Mouse (Mus musculus) embryonic stem cell, embryonic (primary cell): Measurements from ENCODE around the gene Steap3.

Experiments
- CTCF ChIA-PET, 4 experiments: fragments of 300-600 bp in 2 of 4; fragments of 350-600 bp in 2 of 4; sonication (Branson Sonifier 250); formaldehyde crosslinking; loops; one replicate each; lab custom pipeline; 2022; ENCODE audit warnings: inconsistent platforms in 2 of 4; lab: Charles Lee
- POLR2A ChIA-PET, 4 experiments: fragments of 300-600 bp in 2 of 4; fragments of 350-600 bp in 2 of 4; sonication (Branson Sonifier 250); formaldehyde crosslinking; loops; one replicate each; lab custom pipeline; 2022; ENCODE audit warnings: antibody characterized with exemption in 4 of 4, inconsistent platforms in 1 of 4; lab: Charles Lee

Steap3 gene

DNA sequence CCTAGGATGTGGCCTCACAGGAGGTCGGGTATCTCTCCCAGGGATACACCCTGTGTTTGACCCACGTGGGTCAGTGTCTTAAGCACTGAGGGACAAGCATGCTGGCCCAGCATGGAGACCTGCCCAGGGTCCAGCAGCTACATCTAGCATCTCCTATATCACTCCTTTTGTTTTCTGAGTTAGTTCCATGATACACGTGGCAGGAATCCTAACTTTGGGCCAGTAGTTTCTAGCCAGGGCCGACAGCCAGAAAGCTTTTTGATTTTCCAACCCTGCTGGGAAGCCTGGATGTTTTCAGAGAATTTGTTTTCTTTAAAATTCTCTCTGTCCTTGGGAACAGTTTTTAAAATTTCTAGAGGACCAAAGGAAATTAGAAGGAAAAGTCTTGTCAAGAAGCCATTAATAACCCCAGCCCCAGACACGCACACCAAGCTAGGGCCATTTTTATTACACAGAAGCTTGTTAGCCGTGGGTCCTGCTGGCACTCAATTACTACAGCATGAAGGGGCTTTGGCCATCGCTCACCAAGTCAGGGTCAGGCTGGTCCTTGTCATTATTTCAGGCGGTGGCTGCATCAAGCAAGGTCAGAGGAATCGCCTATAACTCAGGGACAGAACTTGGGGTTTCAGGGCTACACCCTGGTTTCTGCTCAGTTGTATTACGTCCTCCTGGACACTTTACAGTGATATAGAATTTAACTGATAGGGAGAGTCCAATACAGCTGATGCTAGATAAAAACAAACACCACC, 42.6 kb downstream of the Steap3 start:
- ChIA-PET CTCF (interaction anchor here in 2 of 4 experiments (0.6 to 1.9 kb wide), 6 partner anchors 32 to 376 kb away, joined by 3 to 12 read pairs (median 4); no protein-coding TSS in a partner anchor), POLR2A (interaction anchor here in 3 of 4 experiments (0.6 to 1.1 kb wide), 4 partner anchors 13 to 1619 kb away, joined by 3 read pairs; no protein-coding TSS in a partner anchor)

DNA sequence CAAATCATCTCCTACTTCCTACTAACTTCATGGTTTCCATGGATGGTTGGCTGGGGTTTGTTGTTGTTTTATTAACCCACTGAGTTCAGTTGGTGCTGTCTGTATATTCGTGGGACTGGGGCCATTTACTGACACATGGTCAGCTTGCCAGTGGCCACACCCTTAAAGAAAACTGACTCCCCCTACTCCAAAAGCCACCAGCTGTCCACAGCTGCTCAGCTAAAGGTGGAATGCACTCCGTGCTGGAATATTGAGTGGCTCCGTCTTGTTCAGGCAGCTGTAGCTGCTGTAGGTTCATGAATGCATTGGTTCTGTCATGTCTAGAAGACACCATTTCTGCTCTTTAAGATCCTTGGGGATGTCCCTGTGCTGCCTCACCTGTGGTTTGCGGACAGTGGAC, 48.9 kb downstream of the Steap3 start:
- CTCF ChIA-PET: no interaction called here
- POLR2A ChIA-PET: no interaction called here

GRCm38 (mm10) chr1:120221285-120221684, 51.2 kb downstream of the Steap3 start:
- CTCF ChIA-PET: interaction anchor here in 1 of 4 experiments (0.6 kb wide), 1 partner anchor 720 kb away, joined by 7 read pairs; no protein-coding TSS in a partner anchor

GRCm38 (mm10) chr1:120220841-120221240, 51.7 kb downstream of the Steap3 start:
- ChIA-PET CTCF (interaction anchor here in 1 of 4 experiments (0.6 kb wide), 1 partner anchor 721 kb away, joined by 7 read pairs; no protein-coding TSS in a partner anchor), POLR2A (no interaction called here)

More at GRCm38 (mm10) chr1:120221285-120221684, 51.2 kb downstream of the Steap3 start:
- POLR2A ChIA-PET: no interaction called here

- POLR2A ChIA-PET: no interaction called here
- CTCF ChIA-PET: interaction anchor here in 2 of 4 experiments (0.8 to 1.1 kb wide), 3 partner anchors 12 to 340 kb away, joined by 3 to 6 read pairs (median 3); no protein-coding TSS in a partner anchor
These were observed 63.8 kb downstream of the Steap3 start for GRCm38 (mm10) chr1:120208502-120209230.

- ChIA-PET CTCF (interaction anchor here in 2 of 4 experiments (0.6 to 1.2 kb wide), 3 partner anchors 10 to 395 kb away, joined by 5 to 6 read pairs (median 6); partner anchors contain the start of gene En1 (in 1 of the 2)), POLR2A (no interaction called here)
These were observed 64.9 kb downstream of the Steap3 start for GRCm38 (mm10) chr1:120207568-120207967.

- ChIA-PET POLR2A (no interaction called here), CTCF (interaction anchor here (0.6 to 2.3 kb wide), 6 partner anchors 8 to 427 kb away, joined by 3 to 16 read pairs (median 4); no protein-coding TSS in a partner anchor)
These were observed 67.7 kb downstream of the Steap3 start for GRCm38 (mm10) chr1:120204834-120205233.

DNA sequence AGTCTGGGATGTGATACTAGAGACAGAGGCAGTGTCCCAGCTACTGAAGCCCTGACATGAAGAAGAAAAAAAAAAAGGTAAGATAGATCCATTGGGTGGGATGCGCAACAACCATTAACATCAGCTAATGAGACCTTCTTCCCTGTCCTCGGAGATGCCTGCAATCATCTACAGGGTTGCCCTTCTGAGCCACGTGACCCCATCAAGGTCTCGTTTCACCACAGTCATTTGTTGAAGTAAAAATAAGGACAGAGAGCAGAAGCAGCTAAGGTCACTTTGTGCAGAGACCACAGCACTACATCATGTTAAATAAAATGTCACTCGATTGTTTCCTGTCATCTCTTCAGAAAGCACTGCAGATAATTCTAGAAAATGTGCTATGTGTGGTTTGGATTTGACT, 68.7 kb downstream of the Steap3 start:
- ChIA-PET POLR2A (interaction anchor here in 1 of 4 experiments (0.5 kb wide), 1 partner anchor 869 kb away, joined by 4 read pairs; no protein-coding TSS in a partner anchor), CTCF (no interaction called here)

DNA sequence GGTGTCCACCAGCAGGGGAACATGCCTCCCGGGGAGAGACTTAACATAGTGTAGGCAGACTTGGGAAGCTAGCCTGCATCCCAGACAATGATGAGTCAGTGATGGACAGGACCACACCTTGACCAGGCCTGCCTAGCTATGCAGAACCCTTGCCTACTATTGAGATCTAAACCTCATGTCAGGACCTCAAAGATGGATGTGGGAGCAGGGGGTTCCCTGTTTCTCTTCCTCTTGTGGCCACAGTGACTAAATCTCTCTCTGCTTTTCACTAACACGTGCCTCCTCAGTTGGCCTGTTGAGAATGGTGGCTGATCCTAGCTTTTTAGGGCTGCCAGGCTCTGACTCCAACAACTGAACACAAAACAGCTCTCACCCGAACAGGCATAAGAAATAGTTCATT, 70.0 kb downstream of the Steap3 start:
- POLR2A ChIA-PET: no interaction called here
- CTCF ChIA-PET: no interaction called here

- CTCF ChIA-PET: interaction anchor here in 3 of 4 experiments (0.6 to 1.2 kb wide), 4 partner anchors 95 to 350 kb away, joined by 3 to 8 read pairs (median 3); no protein-coding TSS in a partner anchor
- POLR2A ChIA-PET: no interaction called here
These were observed 73.6 kb downstream of the Steap3 start for GRCm38 (mm10) chr1:120198942-120199341.

DNA sequence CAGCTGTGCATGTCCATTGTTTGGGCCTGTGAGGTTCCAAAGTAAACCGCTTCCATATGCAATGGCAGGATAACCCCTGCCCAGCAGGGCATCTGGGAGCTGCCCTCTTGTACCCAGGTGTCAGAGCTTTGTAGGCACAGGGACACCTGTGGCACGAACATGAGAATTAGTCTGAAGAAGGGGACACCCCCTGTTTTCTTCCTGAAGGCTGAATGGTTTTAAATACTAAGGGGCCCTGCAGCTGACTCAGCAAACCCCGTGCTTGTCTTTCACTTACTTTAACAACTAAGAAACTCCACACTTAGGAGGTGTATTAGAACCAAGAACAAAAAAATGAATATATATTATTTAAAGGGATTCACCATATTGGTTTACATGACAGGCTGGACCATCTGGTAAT, 74.4 kb downstream of the Steap3 start:
- POLR2A ChIA-PET: no interaction called here
- CTCF ChIA-PET: interaction anchor here in 3 of 4 experiments (0.6 to 2.5 kb wide), 14 partner anchors 33 to 915 kb away, joined by 3 to 12 read pairs (median 4); no protein-coding TSS in a partner anchor

DNA sequence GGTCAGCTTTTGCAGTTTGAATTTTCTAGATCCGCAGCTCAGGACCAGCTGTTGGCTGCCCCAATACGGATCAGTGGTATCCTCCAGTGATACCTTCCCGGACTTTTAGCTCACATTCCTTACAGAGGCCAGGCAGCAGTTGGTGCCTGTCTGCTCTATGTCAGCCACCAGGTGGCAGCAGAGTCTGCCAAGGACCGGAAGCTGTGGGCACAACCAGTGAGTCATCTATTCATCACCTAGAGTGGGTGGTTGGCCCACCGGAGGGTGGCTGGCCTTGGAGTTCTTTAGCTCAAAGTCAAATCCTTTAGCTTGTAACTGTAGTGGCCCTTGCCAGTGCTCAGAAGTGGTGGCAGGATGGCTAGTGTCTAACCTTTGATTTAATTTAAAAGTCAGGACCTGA, 75.3 kb downstream of the Steap3 start:
- POLR2A ChIA-PET: interaction anchor here in 3 of 4 experiments (0.7 to 1.2 kb wide), 4 partner anchors 76 to 79 kb away, joined by 3 to 4 read pairs (median 3); partner anchors contain the start of genes 3110009E18Rik (in 2 of the 3) and Dbi (in 2 of the 3)

DNA sequence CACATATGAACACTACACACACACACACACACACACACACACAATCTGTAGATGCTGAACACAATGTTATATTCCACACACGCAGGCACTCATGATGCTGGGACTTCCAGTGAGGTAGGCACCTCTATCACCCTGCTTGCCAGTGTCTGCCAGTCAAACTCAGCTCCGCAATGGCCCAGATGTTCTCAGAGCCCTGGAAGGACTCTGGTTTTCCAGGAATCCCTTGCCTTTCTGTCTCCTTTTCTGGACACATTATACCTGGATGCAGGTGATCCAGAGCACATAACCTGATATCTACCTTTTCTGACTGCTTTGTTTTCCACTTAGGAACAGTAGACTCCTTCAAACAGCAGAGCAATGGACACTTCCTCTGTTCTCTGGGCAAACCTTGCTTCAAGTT, 75.8 kb downstream of the Steap3 start:
- CTCF ChIA-PET: interaction anchor here (0.5 to 2.5 kb wide), 80 partner anchors 8 to 400 kb away, joined by 3 to 17 read pairs (median 4); partner anchors contain the start of genes C1ql2 (in 3 of the 4), 3110009E18Rik (in 1 of the 4) and Dbi (in 1 of the 4)

More for the DNA sequence above, 75.3 kb downstream of the Steap3 start:
- CTCF ChIA-PET: interaction anchor here (0.5 to 2.5 kb wide), 86 partner anchors 8 to 947 kb away, joined by 3 to 17 read pairs (median 4); partner anchors contain the start of genes C1ql2 (in 3 of the 4), 3110009E18Rik (in 1 of the 4) and Dbi (in 1 of the 4)

GRCm38 (mm10) chr1:120195947-120196346, 76.6 kb downstream of the Steap3 start:
- POLR2A ChIA-PET: interaction anchor here in 1 of 4 experiments (0.7 to 2.0 kb wide), 2 partner anchors 9 to 103 kb away, joined by 4 to 5 read pairs; no protein-coding TSS in a partner anchor

More for the DNA sequence above, 75.8 kb downstream of the Steap3 start:
- POLR2A ChIA-PET: interaction anchor here in 3 of 4 experiments (0.7 to 1.2 kb wide), 4 partner anchors 76 to 79 kb away, joined by 3 to 4 read pairs (median 3); partner anchors contain the start of genes 3110009E18Rik (in 2 of the 3) and Dbi (in 2 of the 3)

GRCm38 (mm10) chr1:120193586-120193985, 78.9 kb downstream of the Steap3 start:
- ChIA-PET POLR2A (no interaction called here), CTCF (no interaction called here)

More at GRCm38 (mm10) chr1:120195947-120196346, 76.6 kb downstream of the Steap3 start:
- CTCF ChIA-PET: interaction anchor here in 2 of 4 experiments (1.3 to 2.5 kb wide), 4 partner anchors 9 to 353 kb away, joined by 3 to 12 read pairs (median 4); no protein-coding TSS in a partner anchor

DNA sequence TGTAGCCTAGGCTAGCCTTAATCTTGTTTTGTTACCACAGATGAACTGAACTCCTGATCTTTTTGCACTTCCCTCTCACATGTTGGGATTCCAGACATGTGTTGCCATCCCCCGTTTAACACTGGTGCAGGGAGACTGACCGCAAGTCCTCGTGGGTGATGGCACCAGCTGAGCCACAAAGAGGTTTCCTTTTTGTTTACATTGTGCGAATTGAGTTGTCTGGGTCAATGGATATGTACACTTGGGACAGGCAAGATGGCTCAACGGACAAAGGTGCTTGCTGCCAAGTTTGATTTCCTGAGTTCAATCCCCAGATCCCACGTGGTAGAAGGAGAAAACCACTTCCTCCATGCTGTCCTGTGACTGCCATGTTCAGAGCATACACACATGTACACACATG, 80.2 kb downstream of the Steap3 start:
- CTCF ChIA-PET: no interaction called here
- POLR2A ChIA-PET: no interaction called here

GRCm38 (mm10) chr1:120190946-120191345, 81.6 kb downstream of the Steap3 start:
- ChIA-PET CTCF (interaction anchor here in 1 of 4 experiments (1.7 kb wide), 1 partner anchor 20 kb away, joined by 8 read pairs; no protein-coding TSS in a partner anchor), POLR2A (interaction anchor here in 1 of 4 experiments (0.6 kb wide), 1 partner anchor 336 kb away, joined by 3 read pairs; no protein-coding TSS in a partner anchor)

DNA sequence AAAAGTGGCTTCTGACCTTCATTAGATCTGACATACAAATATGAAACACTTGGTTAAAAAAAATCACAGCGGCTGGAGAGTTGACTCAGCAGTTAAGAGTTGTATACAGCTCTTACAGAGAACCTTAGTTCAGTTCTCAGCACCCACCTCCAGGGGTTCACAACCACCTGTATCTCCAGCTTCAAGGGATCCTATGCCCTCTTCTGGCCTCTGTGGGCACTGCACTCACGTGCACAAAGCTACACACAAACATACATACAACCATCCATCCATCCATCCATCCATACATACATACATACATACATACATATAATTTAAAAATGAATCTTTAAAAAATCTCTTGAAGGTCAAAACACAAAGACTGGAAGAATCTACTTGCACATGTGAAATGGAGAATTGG, 82.2 kb downstream of the Steap3 start:
- ChIA-PET CTCF (interaction anchor here in 2 of 4 experiments (1.4 to 1.7 kb wide), 2 partner anchors 19 to 41 kb away, joined by 3 to 8 read pairs; no protein-coding TSS in a partner anchor), POLR2A (no interaction called here)
